Mouse (Mus musculus) cerebellum, adult 2 months (tissue): Measurements from ENCODE around the gene Ssbp3.

ENCODE experiments used
- CTCF ChIP-seq: fragments of 200-500 bp; IDR thresholded peaks from 2 replicates; pipeline ENCODE4 v1.5.1; 2011; ENCODE audit warnings: low read depth, mild to moderate bottlenecking, control low read depth, low read length, moderate library complexity, borderline replicate concordance; ENCODE audit not compliant: insufficient read depth
- POLR2A ChIP-seq: fragments of 200-500 bp; IDR thresholded peaks from 2 replicates; pipeline ENCODE4 v1.6.1; 2011; ENCODE audit warnings: low read length, control low read depth, borderline replicate concordance; ENCODE audit not compliant: insufficient read depth

GRCm38 (mm10) chr4:106978376-106978775 is 67.9 kb downstream of the Ssbp3 start:
- TF ChIP-seq POLR2A, result no peak
- TF ChIP-seq CTCF, result no peak
